Mouse (Mus musculus) lung, embryonic 14.5 days (tissue): ENCODE measurements around the gene Apoc4. TPM values are rescaled to one million over a fixed set of nuclear protein-coding genes. Genes with fewer than 3 reads are reported as not detected.

Experiments used
- ATAC-seq: fragments of 200-750 bp; cut with Nextera tagmentation; 2 replicates; pipeline ENCODE4 v1.8.0; 2017; ENCODE audit warnings: mild to moderate bottlenecking, moderate TSS enrichment, moderate library complexity; ENCODE audit not compliant: insufficient read depth
- DNase-seq: peaks from one replicate; pipeline ENCODE4 v3.0.0-alpha.2; 2015
- H3K27ac ChIP-seq: fragments of 300-500 bp; sonication (generic); 2 replicates; pipeline ENCODE4 v1.5.1; 2014; ENCODE audit warnings: low read depth, mild to moderate bottlenecking, moderate library complexity
- H3K27me3 ChIP-seq: fragments of 300-500 bp; sonication (generic); 2 replicates; pipeline ENCODE4 v1.6.1; 2014; ENCODE audit warnings: low read length, control low read depth; ENCODE audit not compliant: insufficient read depth
- H3K36me3 ChIP-seq: fragments of 300-500 bp; sonication (generic); 2 replicates; pipeline ENCODE4 v1.6.1; 2014; ENCODE audit warnings: control low read depth; ENCODE audit not compliant: insufficient read depth
- H3K4me1 ChIP-seq: fragments of 300-500 bp; sonication (generic); 2 replicates; pipeline ENCODE4 v1.6.1; 2014; ENCODE audit warnings: antibody characterized with exemption, control low read depth; ENCODE audit not compliant: insufficient read depth
- H3K4me2 ChIP-seq: fragments of 300-500 bp; sonication (generic); 2 replicates; pipeline ENCODE4 v1.6.1; 2014; ENCODE audit warnings: mild to moderate bottlenecking
- H3K4me3 ChIP-seq: fragments of 300-500 bp; sonication (generic); 2 replicates; pipeline ENCODE4 v1.5.1; 2014; ENCODE audit warnings: low read depth, low read length
- H3K9ac ChIP-seq: fragments of 300-500 bp; sonication (generic); 2 replicates; pipeline ENCODE4 v1.6.1; 2014
- H3K9me3 ChIP-seq: fragments of 300-500 bp; sonication (generic); 2 replicates; pipeline ENCODE4 v1.6.1; 2016; ENCODE audit warnings: low read depth, low read length, control low read depth
- CTCF ChIP-seq: IDR thresholded peaks from 2 replicates; pipeline ENCODE4 v1.5.1; 2016; ENCODE audit warnings: antibody characterized with exemption, low read depth
- WGBS: fragments of 180-500 bp; shearing (Covaris S2); extraction: QIAGEN DNeasy Blood & Tissue Kit; methylation state at CpG from one replicate; pipeline ENCODE4 v1.1.7; 2014; 5-methylcytosine and 5-hydroxymethylcytosine counted together
- polyA plus RNA-seq: library from polyadenylated mRNA; unstranded; fragments of >200 nt; fragmentation: Nextera tagmentation; extraction: Ambion mirVana; gene quantifications from 2 replicates; pipeline ENCODE4 v1.2.1, GENCODE M21; 2014

Apoc4 gene
- polyA plus RNA-seq, 1 experiment from 2014 or later = 0.30 TPM

- H3K27ac ChIP-seq = no peak overlapping the region
- no peak for DNase-seq
- H3K27me3 ChIP-seq = no peaks in the 10 kb centered on the region
- H3K36me3 ChIP-seq = peaks cover 85% of the 10 kb centered on the region
- no peaks in the 10 kb centered on the region for H3K9me3 ChIP-seq
- no peak for ATAC-seq
- no peak overlapping the region for H3K4me3 ChIP-seq
- TF ChIP-seq CTCF = no peak
- H3K9ac ChIP-seq = no peak overlapping the region
- WGBS = 88% methylated on average over 6 of the region's 6 CpGs
- no peak overlapping the region for H3K4me2 ChIP-seq
- H3K4me1 ChIP-seq = no peaks in the 10 kb centered on the region
These were observed 30.1 kb downstream of the Apoc4 start for GRCm38 (mm10) chr7:19651063-19651786.

- H3K36me3 ChIP-seq = peaks cover 98% of the 10 kb centered on the region
These were observed 40.1 kb downstream of the Apoc4 start for GRCm38 (mm10) chr7:19641223-19641622.

GRCm38 (mm10) chr7:19635074-19635827, 46.0 kb downstream of the Apoc4 start:
- no peak for DNase-seq
- H3K4me3 ChIP-seq = no peak overlapping the region
- TF ChIP-seq CTCF = no peak
- no peaks in the 10 kb centered on the region for H3K4me1 ChIP-seq
- H3K9me3 ChIP-seq = no peaks in the 10 kb centered on the region
- H3K27ac ChIP-seq = no peak overlapping the region
- H3K4me2 ChIP-seq = no peak overlapping the region
- no peak for ATAC-seq
- 86% methylated on average over 11 of the region's 11 CpGs for WGBS
- peaks cover 85% of the 10 kb centered on the region for H3K36me3 ChIP-seq
- H3K27me3 ChIP-seq = no peaks in the 10 kb centered on the region
- no peak overlapping the region for H3K9ac ChIP-seq

More at GRCm38 (mm10) chr7:19641223-19641622, 40.1 kb downstream of the Apoc4 start:
- H3K9me3 ChIP-seq = no peaks in the 10 kb centered on the region
- WGBS = 90% methylated on average over 4 of the region's 4 CpGs
- no peak for ATAC-seq
- no peak overlapping the region for H3K4me2 ChIP-seq
- no peak overlapping the region for H3K9ac ChIP-seq
- H3K27me3 ChIP-seq = no peaks in the 10 kb centered on the region
- H3K4me3 ChIP-seq = no peak overlapping the region
- DNase-seq = no peak
- H3K27ac ChIP-seq = no peak overlapping the region
- TF ChIP-seq CTCF = no peak
- no peaks in the 10 kb centered on the region for H3K4me1 ChIP-seq

- 83% methylated on average over 2 of the region's 2 CpGs for WGBS
- no peak for ATAC-seq
- no peak overlapping the region for H3K9ac ChIP-seq
- H3K9me3 ChIP-seq = no peaks in the 10 kb centered on the region
- H3K27ac ChIP-seq = no peak overlapping the region
- H3K4me1 ChIP-seq = no peaks in the 10 kb centered on the region
- H3K36me3 ChIP-seq = peaks cover 78% of the 10 kb centered on the region
- no peaks in the 10 kb centered on the region for H3K27me3 ChIP-seq
- DNase-seq = no peak
- no peak for TF ChIP-seq CTCF
- H3K4me3 ChIP-seq = no peak overlapping the region
- H3K4me2 ChIP-seq = no peak overlapping the region
These were observed 46.7 kb downstream of the Apoc4 start for GRCm38 (mm10) chr7:19634591-19634990.

GRCm38 (mm10) chr7:19633855-19634254, 47.4 kb downstream of the Apoc4 start:
- peaks cover 71% of the 10 kb centered on the region for H3K36me3 ChIP-seq
- no peaks in the 10 kb centered on the region for H3K4me1 ChIP-seq
- no peak overlapping the region for H3K9ac ChIP-seq
- no peaks in the 10 kb centered on the region for H3K27me3 ChIP-seq
- H3K27ac ChIP-seq = no peak overlapping the region
- no peaks in the 10 kb centered on the region for H3K9me3 ChIP-seq
- no peak overlapping the region for H3K4me3 ChIP-seq
- DNase-seq (no peak), ATAC-seq (no peak)
- no peak overlapping the region for H3K4me2 ChIP-seq
- no peak for TF ChIP-seq CTCF
- WGBS = 92% methylated on average over 15 of the region's 15 CpGs

- no peak for TF ChIP-seq CTCF
- no peak for ATAC-seq
- no peak overlapping the region for H3K4me3 ChIP-seq
- no peak overlapping the region for H3K4me2 ChIP-seq
- H3K36me3 ChIP-seq = peaks cover 64% of the 10 kb centered on the region
- no peak for DNase-seq
- no peaks in the 10 kb centered on the region for H3K9me3 ChIP-seq
- no peak overlapping the region for H3K27ac ChIP-seq
- H3K27me3 ChIP-seq = no peaks in the 10 kb centered on the region
- WGBS = 80% methylated on average over 17 of the region's 17 CpGs
- H3K9ac ChIP-seq = no peak overlapping the region
- H3K4me1 ChIP-seq = no peaks in the 10 kb centered on the region
These were observed 48.1 kb downstream of the Apoc4 start for GRCm38 (mm10) chr7:19633197-19633596.

GRCm38 (mm10) chr7:19632720-19633119, 48.6 kb downstream of the Apoc4 start:
- Histone ChIP-seq H3K9ac (no peak overlapping the region), H3K36me3 (peaks cover 59% of the 10 kb centered on the region), H3K27me3 (no peaks in the 10 kb centered on the region), H3K4me3 (no peak overlapping the region), H3K4me1 (no peaks in the 10 kb centered on the region), H3K27ac (no peak overlapping the region), H3K9me3 (no peaks in the 10 kb centered on the region), H3K4me2 (no peak overlapping the region)
- no peak for TF ChIP-seq CTCF
- ATAC-seq (no peak), DNase-seq (no peak)
